ENCODE assay signal across 11 mouse cellular contexts in genomic region chr12:94420918-94421317, GRCm38 (mm10).
A peak's percentile ranks its signal among the peaks of the same experiment; 100 is the strongest.
DNase-seq lines count a peak whose midpoint lies in the region; ATAC-seq and TF ChIP-seq lines count a peak whose summit lies in the region.
"Had no signal": no experiment of that assay in that cellular context is flagged by ENCODE, and none has a peak within 500 bp of the region (broad histone marks: within the 10 kb centered on the region; RNA-seq: fewer than 3 reads in every experiment).

No protein-coding gene starts in this region.

- no peaks in the 10 kb centered on the region for H3K36me3 ChIP-seq in lung, embryonic 14.5 days (ENCODE audit: insufficient read depth)
- no peaks in the 10 kb centered on the region for H3K36me3 ChIP-seq in intestine, embryonic 16.5 days (ENCODE audit: control insufficient read depth, insufficient read depth, low read length)
- H3K36me3 ChIP-seq: embryonic facial prominence, embryonic 12.5 days; heart, embryonic 13.5 days had no signal

- peak; percentile 44; the same call in 1 of the 2 replicates for ATAC-seq in lung, embryonic 14.5 days (ENCODE audit: insufficient read depth)
- no peak for ATAC-seq in intestine, embryonic 16.5 days
- ATAC-seq: midbrain, embryonic 16.5 days had no signal

- no peak overlapping the region for H3K9ac ChIP-seq in lung, embryonic 14.5 days
- no peak overlapping the region for H3K9ac ChIP-seq in intestine, embryonic 16.5 days (ENCODE audit: low read depth, low read length)
- H3K9ac ChIP-seq: embryonic facial prominence, embryonic 12.5 days; heart, embryonic 13.5 days had no signal

- TF ChIP-seq CTCF in lung, embryonic 14.5 days (IDR thresholded peaks at IDR 0.05; ENCODE audit: low read depth) = no peak

- no peak overlapping the region for H3K4me2 ChIP-seq in lung, embryonic 14.5 days
- no peak overlapping the region for H3K4me2 ChIP-seq in intestine, embryonic 16.5 days (ENCODE audit: low read depth, low read length)
- H3K4me2 ChIP-seq: embryonic facial prominence, embryonic 12.5 days; heart, embryonic 13.5 days had no signal

- H3K27ac ChIP-seq in lung, embryonic 14.5 days (ENCODE audit: low read depth) = no peak overlapping the region
- no peak overlapping the region for H3K27ac ChIP-seq in intestine, embryonic 16.5 days (ENCODE audit: low read length)
- H3K27ac ChIP-seq: embryonic facial prominence, embryonic 12.5 days; heart, embryonic 13.5 days had no signal

- WGBS in lung, embryonic 14.5 days = 42% methylated on average over 5 of the region's 5 CpGs
- 56% methylated on average over 5 of the region's 5 CpGs for WGBS in intestine, embryonic 16.5 days

- no peaks in the 10 kb centered on the region for H3K27me3 ChIP-seq in lung, embryonic 14.5 days (ENCODE audit: insufficient read depth, low read length)
- no peaks in the 10 kb centered on the region for H3K27me3 ChIP-seq in intestine, embryonic 16.5 days (replicated peaks; ENCODE audit: control insufficient read depth, insufficient read depth, low read length)
- H3K27me3 ChIP-seq: embryonic facial prominence, embryonic 12.5 days; heart, embryonic 13.5 days had no signal

- DNase-seq in gastrocnemius, adult 18-20 months (ENCODE audit: low spot score) = peak; percentile 38
- no peak for DNase-seq in gastrocnemius, postnatal 36 days
- DNase-seq in adrenal gland, postnatal 14 days = peak; percentile 32
- peak; percentile 14 for DNase-seq in heart, postnatal 25 days (ENCODE audit: low spot score)
- peak; percentile 75 for DNase-seq in lung, embryonic 14.5 days
- no peak for DNase-seq in spleen, postnatal 14 days (ENCODE audit: low spot score in 2 of 2)
- DNase-seq in cerebellum, postnatal 25 days = no peak

- intact Hi-C loops in gastrocnemius, postnatal 36 days (cut with DNase I) = no loop called here
- intact Hi-C loops in heart, postnatal 25 days (cut with DNase I) = loop anchor here (2.0 kb wide), 1 partner anchor 166 kb away; no protein-coding TSS in a partner anchor

- no peaks in the 10 kb centered on the region for H3K4me1 ChIP-seq in lung, embryonic 14.5 days (ENCODE audit: insufficient read depth)
- H3K4me1 ChIP-seq in intestine, embryonic 16.5 days (ENCODE audit: control insufficient read depth, insufficient read depth, low read length) = no peaks in the 10 kb centered on the region
- H3K4me1 ChIP-seq: embryonic facial prominence, embryonic 12.5 days had no signal

- no peak overlapping the region for H3K4me3 ChIP-seq in lung, embryonic 14.5 days (ENCODE audit: low read depth, low read length)
- H3K4me3 ChIP-seq in intestine, embryonic 16.5 days (ENCODE audit: low read length) = no peak overlapping the region
- H3K4me3 ChIP-seq: embryonic facial prominence, embryonic 12.5 days; heart, embryonic 13.5 days had no signal

- no peaks in the 10 kb centered on the region for H3K9me3 ChIP-seq in lung, embryonic 14.5 days (ENCODE audit: low read depth, low read length)
- no peaks in the 10 kb centered on the region for H3K9me3 ChIP-seq in intestine, embryonic 16.5 days (ENCODE audit: control insufficient read depth, low read length)
- H3K9me3 ChIP-seq: embryonic facial prominence, embryonic 12.5 days; heart, embryonic 13.5 days had no signal

Comparison
In these comparisons a context has a peak if more than half of its experiments do, and no peak if none do; other contexts are left out.
1. DNase-seq: peak in gastrocnemius, adult 18-20 months (single experiment), adrenal gland, postnatal 14 days (single experiment), heart, postnatal 25 days (single experiment) and lung, embryonic 14.5 days (single experiment); none in gastrocnemius, postnatal 36 days (0 of 2), spleen, postnatal 14 days (0 of 2) and cerebellum, postnatal 25 days (0 of 2).